Mouse (Mus musculus): Measurements from ENCODE around the gene Lce1g. TPM values are rescaled to one million over a fixed set of nuclear protein-coding genes. Genes with fewer than 3 reads are reported as not detected.

Lce1g gene
- not detected for total RNA-seq (2023)

GRCm38 (mm10) chr3:92752238-92752637 is at the start of gene Lce1g:
Gene Lce1g, minus strand, starts transcription at chr3:92752338.

GRCm38 (mm10) chr3:92790414-92790813 is 38.3 kb upstream of the Lce1g start, which contains the start of gene Lce1j:
Gene Lce1j, minus strand, starts transcription at chr3:92790514.

GRCm38 (mm10) chr3:92778799-92779198 is 26.7 kb upstream of the Lce1g start, which contains the start of gene Lce1i:
Gene Lce1i, minus strand, starts transcription at chr3:92778899.

GRCm38 (mm10) chr3:92764965-92765364 is 12.8 kb upstream of the Lce1g start, which contains the start of gene Lce1h:
Gene Lce1h, minus strand, starts transcription at chr3:92765065.

GRCm38 (mm10) chr3:92738996-92739395 is 13.1 kb downstream of the Lce1g start, which contains the start of gene Gm38119:
Gene Gm38119, minus strand, starts transcription at chr3:92739096.

GRCm38 (mm10) chr3:92720250-92720649 is 31.9 kb downstream of the Lce1g start, which contains the start of gene Lce1f:
Gene Lce1f, minus strand, starts transcription at chr3:92720350.

GRCm38 (mm10) chr3:92708974-92709373 is 43.2 kb downstream of the Lce1g start, which contains the start of gene Lce1e:
Gene Lce1e, minus strand, starts transcription at chr3:92709074.

Other genes with a start within 250 kb of the Lce1g start
- gene 2310046K23Rik, start 217.8 kb downstream of the Lce1g start, total RNA-seq (2023), result not detected
- gene Ivl, start 178.6 kb downstream of the Lce1g start, total RNA-seq (2023), result not detected
- not detected for gene Smcp, start 163.3 kb downstream of the Lce1g start, total RNA-seq (2023)
- gene 2210017I01Rik, start 144.8 kb downstream of the Lce1g start, total RNA-seq (2023), result not detected
- gene Lce6a, start 130.7 kb downstream of the Lce1g start, total RNA-seq (2023), result not detected
- not detected for gene Lce1a1, start 104.0 kb downstream of the Lce1g start, total RNA-seq (2023)
- not detected for gene Lce1b, start 95.4 kb downstream of the Lce1g start, total RNA-seq (2023)
- gene Lce1a2, start 82.0 kb downstream of the Lce1g start, total RNA-seq (2023), result not detected
- gene Lce1c, start 73.1 kb downstream of the Lce1g start, total RNA-seq (2023), result not detected
- not detected for gene Lce1d, start 65.1 kb downstream of the Lce1g start, total RNA-seq (2023)
- gene Lce1e, start 43.3 kb downstream of the Lce1g start, total RNA-seq (2023), result not detected
- not detected for gene Lce1f, start 32.0 kb downstream of the Lce1g start, total RNA-seq (2023)
- gene Gm38119, start 13.2 kb downstream of the Lce1g start, total RNA-seq (2023), result not detected
- gene Lce1h, start 12.7 kb upstream of the Lce1g start, total RNA-seq (2023), result not detected
- gene Lce1i, start 26.6 kb upstream of the Lce1g start, total RNA-seq (2023), result not detected
- not detected for gene Lce1j, start 38.2 kb upstream of the Lce1g start, total RNA-seq (2023)
- not detected for gene Lce1k, start 55.6 kb upstream of the Lce1g start, total RNA-seq (2023)
- not detected for gene Kprp, start 74.9 kb upstream of the Lce1g start, total RNA-seq (2023)
- gene Lce1l, start 98.9 kb upstream of the Lce1g start, total RNA-seq (2023), result not detected
- not detected for gene 2310050C09Rik, start 117.9 kb upstream of the Lce1g start, total RNA-seq (2023)
- not detected for gene Lce3a, start 173.9 kb upstream of the Lce1g start, total RNA-seq (2023)
- not detected for gene Lce3b, start 180.6 kb upstream of the Lce1g start, total RNA-seq (2023)
- not detected for gene Lce3c, start 192.1 kb upstream of the Lce1g start, total RNA-seq (2023)
- gene Lce3d, start 205.1 kb upstream of the Lce1g start, total RNA-seq (2023), result not detected
- not detected for gene Lce3e, start 214.7 kb upstream of the Lce1g start, total RNA-seq (2023)
- gene Lce3f, start 239.9 kb upstream of the Lce1g start, total RNA-seq (2023), result not detected

All from T-cell, adult 66 days (primary cell).